Comparison of ENCODE assay signal across 10 mouse cellular contexts in genomic region chr3:104565423-104566230, GRCm38 (mm10). TPM values are rescaled to one million over a fixed set of nuclear protein-coding genes. Genes with fewer than 3 reads are reported as not detected.
DNase-seq lines count a peak whose midpoint lies in the region; ATAC-seq and TF ChIP-seq lines count a peak whose summit lies in the region.
"Had no signal": no experiment of that assay in that cellular context is flagged by ENCODE, and none has a peak within 500 bp of the region (broad histone marks: within the 10 kb centered on the region; RNA-seq: fewer than 3 reads in every experiment).

No protein-coding gene starts in this region.

- H3K27ac ChIP-seq in liver, embryonic 16.5 days (ENCODE audit: low read length): 0 out of 2 replicates have a peak overlapping the region, but pooled peaks have one; percentile 0
- H3K27ac ChIP-seq in liver, embryonic 11.5 days (ENCODE audit: low read depth, low read length): no peak overlapping the region
- H3K27ac ChIP-seq in cerebellum, adult 2 months (ENCODE audit: insufficient read depth, low read length): no peak overlapping the region
- H3K27ac ChIP-seq in embryonic facial prominence, embryonic 14.5 days (replicated peaks; ENCODE audit: low read depth, low read length): no peak overlapping the region
- no peak overlapping the region for H3K27ac ChIP-seq in left cerebral cortex, adult 2 months

- TF ChIP-seq POLR2A in cerebellum, adult 2 months (IDR thresholded peaks at IDR 0.05; ENCODE audit: borderline replicate concordance, insufficient read depth, low read length): no peak

- H3K9ac ChIP-seq in liver, embryonic 16.5 days (ENCODE audit: low read depth, low read length): no peak overlapping the region
- no peak overlapping the region for H3K9ac ChIP-seq in liver, embryonic 11.5 days (ENCODE audit: low read depth, low read length)
- no peak overlapping the region for H3K9ac ChIP-seq in embryonic facial prominence, embryonic 14.5 days (ENCODE audit: low read depth, low read length)

- H3K9me3 ChIP-seq in liver, embryonic 16.5 days (replicated peaks; ENCODE audit: control insufficient read depth, low read length): no peaks in the 10 kb centered on the region
- H3K9me3 ChIP-seq in liver, embryonic 11.5 days (ENCODE audit: control insufficient read depth, low read length): no peaks in the 10 kb centered on the region
- H3K9me3 ChIP-seq in embryonic facial prominence, embryonic 14.5 days (ENCODE audit: control insufficient read depth, low read length): no peaks in the 10 kb centered on the region

- H3K27me3 ChIP-seq in liver, embryonic 16.5 days (ENCODE audit: control insufficient read depth, insufficient read depth, low read depth, low read length): no peaks in the 10 kb centered on the region
- H3K27me3 ChIP-seq in liver, embryonic 11.5 days (replicated peaks; ENCODE audit: control insufficient read depth, insufficient read depth, low read length): no peaks in the 10 kb centered on the region
- H3K27me3 ChIP-seq in cerebellum, adult 2 months (ENCODE audit: control insufficient read depth, insufficient read depth, low read length): no peaks in the 10 kb centered on the region
- H3K27me3 ChIP-seq in embryonic facial prominence, embryonic 14.5 days (replicated peaks; ENCODE audit: control insufficient read depth, insufficient read depth, low read length): no peaks in the 10 kb centered on the region

- 0 out of 2 replicates have a peak, but pooled peaks have one; percentile 41 for ATAC-seq in liver, embryonic 16.5 days (ENCODE audit: low read depth)
- ATAC-seq in liver, embryonic 11.5 days (replicated peaks; ENCODE audit: low FRiP score): no peak
- ATAC-seq in embryonic facial prominence, embryonic 14.5 days (ENCODE audit: low read depth): no peak

- no peak overlapping the region for H3K4me3 ChIP-seq in liver, embryonic 16.5 days (ENCODE audit: low read depth, low read length)
- H3K4me3 ChIP-seq in liver, embryonic 11.5 days (ENCODE audit: low read depth, low read length): no peak overlapping the region
- H3K4me3 ChIP-seq in cerebellum, adult 2 months (replicated peaks; ENCODE audit: insufficient read depth, low read depth, low read length): no peak overlapping the region
- no peak overlapping the region for H3K4me3 ChIP-seq in embryonic facial prominence, embryonic 14.5 days (ENCODE audit: low read depth, low read length)
- H3K4me3 ChIP-seq in left cerebral cortex, adult 2 months: no peak overlapping the region
- H3K4me3 ChIP-seq: erythroblast, embryonic 14.5 days had no signal

- intact Hi-C loops in left cerebral cortex, adult 2 months (cut with DNase I): no loop called here

- H3K36me3 ChIP-seq in liver, embryonic 16.5 days (ENCODE audit: control insufficient read depth, insufficient read depth): no peaks in the 10 kb centered on the region
- no peaks in the 10 kb centered on the region for H3K36me3 ChIP-seq in liver, embryonic 11.5 days (ENCODE audit: control insufficient read depth, insufficient read depth, low read length)
- no peaks in the 10 kb centered on the region for H3K36me3 ChIP-seq in embryonic facial prominence, embryonic 14.5 days (ENCODE audit: control insufficient read depth, insufficient read depth, low read length)

- no peak for DNase-seq in liver, embryonic 11.5 days (ENCODE audit: low spot score)
- DNase-seq in cerebellum, adult 2 months: peak; percentile 41 to 51
- no peak for DNase-seq in embryonic facial prominence, embryonic 14.5 days (ENCODE audit: low spot score)
- peak; percentile 78 to 84 for DNase-seq in thymus, postnatal 10 days (ENCODE audit: low spot score in 2 of 2)
- no peak for DNase-seq in left cerebral cortex, adult 2 months (ENCODE audit: extremely low spot score in 1 of 2, low spot score in 2 of 2)
- no peak for DNase-seq in spleen, postnatal 36 days (ENCODE audit: low spot score in 2 of 2)
- DNase-seq: left cerebral cortex, postnatal 4 days; right cerebral cortex, postnatal 25 days had no signal

- no peak for TF ChIP-seq CTCF in cerebellum, adult 2 months (IDR thresholded peaks at IDR 0.05; ENCODE audit: borderline replicate concordance, insufficient read depth, low read depth, low read length)
- no peak for TF ChIP-seq CTCF in left cerebral cortex, adult 2 months (IDR thresholded peaks at IDR 0.05)

- no peaks in the 10 kb centered on the region for H3K4me1 ChIP-seq in liver, embryonic 16.5 days (ENCODE audit: control insufficient read depth, low read depth, low read length)
- no peaks in the 10 kb centered on the region; the same call in 1 of the 2 replicates for H3K4me1 ChIP-seq in liver, embryonic 11.5 days (replicated peaks; ENCODE audit: control insufficient read depth, insufficient read depth, low read length)
- H3K4me1 ChIP-seq in cerebellum, adult 2 months (ENCODE audit: control insufficient read depth, insufficient read depth, low read length): peaks cover 3% of the 10 kb centered on the region; the same call in 1 of the 2 replicates
- peaks cover 13% of the 10 kb centered on the region for H3K4me1 ChIP-seq in embryonic facial prominence, embryonic 14.5 days (ENCODE audit: control insufficient read depth, insufficient read depth, low read length)

- no peak overlapping the region for H3K4me2 ChIP-seq in liver, embryonic 16.5 days (ENCODE audit: low read depth, low read length)
- no peak overlapping the region for H3K4me2 ChIP-seq in liver, embryonic 11.5 days
- H3K4me2 ChIP-seq in embryonic facial prominence, embryonic 14.5 days (ENCODE audit: low read depth, low read length): peak overlapping the region; percentile 0; the same call in 1 of the 2 replicates

- WGBS in liver, embryonic 16.5 days (ENCODE audit: insufficient replicate concordance): 44% methylated on average over 13 of the region's 13 CpGs
- 66% methylated on average over 13 of the region's 13 CpGs for WGBS in liver, embryonic 11.5 days
- WGBS in cerebellum, adult 2 months: 51% methylated on average over 13 of the region's 13 CpGs
- WGBS in embryonic facial prominence, embryonic 14.5 days: 27% methylated on average over 13 of the region's 13 CpGs

RNA-seq across cellular contexts. Expression of gene Lrig2, which starts 53.9 kb away (rescaled TPM):
- polyA plus RNA-seq in liver, embryonic 16.5 days (2015; fragmentation: Nextera tagmentation; extraction: Ambion mirVana): 3.3 and 3.6 TPM in 2 replicates
- 9.8 and 11.0 TPM in 2 replicates for polyA plus RNA-seq in liver, embryonic 11.5 days (2014; fragmentation: Nextera tagmentation; extraction: Ambion mirVana)
- 22.3 and 23.3 TPM in 2 replicates for polyA plus RNA-seq in cerebellum, adult 2 months (2012; rRNA removed)
- 16.1 and 22.2 TPM in 2 replicates for polyA plus RNA-seq in embryonic facial prominence, embryonic 14.5 days (2014; fragmentation: Nextera tagmentation; extraction: Ambion mirVana)
- total RNA-seq in left cerebral cortex, adult 2 months (2021): 10 to 100 TPM; 29.3 to 31.6 TPM

Comparison
In these comparisons a context has a peak if more than half of its experiments do, and no peak if none do; other contexts are left out.
1. DNase-seq: peak in cerebellum, adult 2 months (2 of 2) and thymus, postnatal 10 days (2 of 2); none in liver, embryonic 11.5 days (single experiment), embryonic facial prominence, embryonic 14.5 days (single experiment), left cerebral cortex, adult 2 months (0 of 2) and spleen, postnatal 36 days (0 of 2).